Mouse (Mus musculus) limb, embryonic 13.5 days (tissue): ENCODE measurements around the gene Tfap2b. TPM values are rescaled to one million over a fixed set of nuclear protein-coding genes. Genes with fewer than 3 reads are reported as not detected.

ENCODE experiments used
- ATAC-seq: fragments of 200-750 bp; cut with Nextera tagmentation; 2 replicates; pipeline ENCODE4 v1.8.0; 2017; ENCODE audit warnings: low read depth, moderate number of reproducible peaks, moderate TSS enrichment; ENCODE audit not compliant: low FRiP score
- H3K27ac ChIP-seq: fragments of 300-500 bp; sonication (generic); 2 replicates; pipeline ENCODE4 v1.5.1; 2015; ENCODE audit warnings: inconsistent platforms, mild to moderate bottlenecking, moderate library complexity
- H3K27me3 ChIP-seq: fragments of 300-500 bp; sonication (generic); 2 replicates; pipeline ENCODE4 v1.6.1; 2015; ENCODE audit warnings: mild to moderate bottlenecking, inconsistent platforms
- H3K36me3 ChIP-seq: fragments of 300-500 bp; sonication (generic); 2 replicates; pipeline ENCODE4 v1.6.1; 2015; ENCODE audit warnings: inconsistent platforms, mild to moderate bottlenecking, moderate library complexity
- H3K4me1 ChIP-seq: fragments of 300-500 bp; sonication (generic); 2 replicates; pipeline ENCODE4 v1.6.1; 2015; ENCODE audit warnings: inconsistent platforms
- H3K4me2 ChIP-seq: fragments of 300-500 bp; sonication (generic); replicated peaks from 2 replicates; pipeline ENCODE4 v1.6.1; 2015; ENCODE audit warnings: inconsistent platforms, mild to moderate bottlenecking, moderate library complexity
- H3K4me3 ChIP-seq: fragments of 300-500 bp; sonication (generic); 2 replicates; pipeline ENCODE4 v1.5.1; 2015; ENCODE audit warnings: moderate library complexity, mild to moderate bottlenecking, inconsistent platforms
- H3K9ac ChIP-seq: fragments of 300-500 bp; sonication (generic); 2 replicates; pipeline ENCODE4 v1.6.1; 2015; ENCODE audit warnings: mild to moderate bottlenecking, inconsistent platforms
- H3K9me3 ChIP-seq: fragments of 300-500 bp; sonication (generic); 2 replicates; pipeline ENCODE4 v1.6.1; 2016; ENCODE audit warnings: inconsistent platforms
- WGBS: fragments of 180-500 bp; shearing (Covaris S2); methylation state at CpG from one replicate; pipeline ENCODE4 v1.1.7; 2015; 5-methylcytosine and 5-hydroxymethylcytosine counted together
- polyA plus RNA-seq: library from polyadenylated mRNA; unstranded; fragments of >200 nt; fragmentation: Nextera tagmentation; extraction: Ambion mirVana; gene quantifications from 2 replicates; pipeline ENCODE4 v1.2.1, GENCODE M21; 2015

Gene Tfap2b
- polyA plus RNA-seq, 1 experiment from 2014 or later, result 66.0 TPM

GRCm38 (mm10) chr1:19234432-19235205, 25.9 kb downstream of the Tfap2b start:
- H3K9me3 ChIP-seq, result no peaks in the 10 kb centered on the region
- peak overlapping the region; percentile 16; the same call in 1 of the 2 replicates for H3K4me3 ChIP-seq
- H3K4me2 ChIP-seq, result peak overlapping the region; percentile 49
- H3K4me1 ChIP-seq, result peaks cover 25% of the 10 kb centered on the region
- no peak for ATAC-seq
- no peak overlapping the region for H3K9ac ChIP-seq
- H3K36me3 ChIP-seq, result no peaks in the 10 kb centered on the region
- no peak overlapping the region for H3K27ac ChIP-seq
- 1% methylated on average over 31 of the region's 31 CpGs for WGBS
- peaks cover 79% of the 10 kb centered on the region for H3K27me3 ChIP-seq

GRCm38 (mm10) chr1:19236051-19236450, 27.3 kb downstream of the Tfap2b start:
- no peak for ATAC-seq
- Histone ChIP-seq H3K9me3 (no peaks in the 10 kb centered on the region), H3K4me1 (peaks cover 32% of the 10 kb centered on the region), H3K27me3 (peaks cover 82% of the 10 kb centered on the region), H3K9ac (no peak overlapping the region), H3K4me3 (no peak overlapping the region), H3K36me3 (no peaks in the 10 kb centered on the region), H3K27ac (no peak overlapping the region), H3K4me2 (no peak overlapping the region; the same call in 1 of the 2 replicates)
- 6% methylated on average over 5 of the region's 5 CpGs for WGBS

- H3K4me3 ChIP-seq, result peak overlapping the region; percentile 3; the same call in 1 of the 2 replicates
- no peaks in the 10 kb centered on the region for H3K9me3 ChIP-seq
- no peak overlapping the region for H3K9ac ChIP-seq
- peak overlapping the region; percentile 44 for H3K4me2 ChIP-seq
- H3K27me3 ChIP-seq, result peaks cover 82% of the 10 kb centered on the region
- 3% methylated on average over 21 of the region's 21 CpGs for WGBS
- peaks cover 29% of the 10 kb centered on the region for H3K4me1 ChIP-seq
- ATAC-seq, result no peak
- 0 out of 2 replicates have a peak overlapping the region, but pooled peaks have one; percentile 33 for H3K27ac ChIP-seq
- no peaks in the 10 kb centered on the region for H3K36me3 ChIP-seq
These were observed 27.9 kb downstream of the Tfap2b start for GRCm38 (mm10) chr1:19236591-19236990.

- peaks cover 82% of the 10 kb centered on the region for H3K27me3 ChIP-seq
- H3K4me2 ChIP-seq, result no peak overlapping the region
- no peaks in the 10 kb centered on the region for H3K36me3 ChIP-seq
- no peak for ATAC-seq
- H3K27ac ChIP-seq, result no peak overlapping the region
- peaks cover 29% of the 10 kb centered on the region for H3K4me1 ChIP-seq
- H3K4me3 ChIP-seq, result no peak overlapping the region
- WGBS, result 6% methylated on average over 9 of the region's 9 CpGs
- no peak overlapping the region for H3K9ac ChIP-seq
- no peaks in the 10 kb centered on the region for H3K9me3 ChIP-seq
These were observed 28.3 kb downstream of the Tfap2b start for GRCm38 (mm10) chr1:19237061-19237460.

- no peak for ATAC-seq
- Histone ChIP-seq H3K4me2 (no peak overlapping the region), H3K27me3 (peaks cover 82% of the 10 kb centered on the region), H3K4me3 (no peak overlapping the region), H3K27ac (no peak overlapping the region), H3K9ac (no peak overlapping the region), H3K4me1 (peaks cover 29% of the 10 kb centered on the region), H3K36me3 (no peaks in the 10 kb centered on the region), H3K9me3 (no peaks in the 10 kb centered on the region)
- WGBS, result 17% methylated on average over 8 of the region's 8 CpGs
These were observed 29.2 kb downstream of the Tfap2b start for GRCm38 (mm10) chr1:19237721-19238410.

GRCm38 (mm10) chr1:19240054-19240453, 31.3 kb downstream of the Tfap2b start:
- Histone ChIP-seq H3K4me1 (peaks cover 22% of the 10 kb centered on the region), H3K27ac (no peak overlapping the region), H3K4me3 (no peak overlapping the region), H3K36me3 (no peaks in the 10 kb centered on the region), H3K9ac (no peak overlapping the region), H3K9me3 (no peaks in the 10 kb centered on the region), H3K27me3 (peaks cover 84% of the 10 kb centered on the region), H3K4me2 (peak overlapping the region; percentile 61)
- no peak for ATAC-seq

GRCm38 (mm10) chr1:19241316-19241715, 32.6 kb downstream of the Tfap2b start:
- H3K4me1 ChIP-seq, result peaks cover 19% of the 10 kb centered on the region
- H3K36me3 ChIP-seq, result no peaks in the 10 kb centered on the region
- peak; percentile 71 for ATAC-seq
- H3K27me3 ChIP-seq, result peaks cover 72% of the 10 kb centered on the region
- peak overlapping the region; percentile 33 for H3K4me3 ChIP-seq
- H3K9me3 ChIP-seq, result no peaks in the 10 kb centered on the region
- 0 out of 2 replicates have a peak overlapping the region, but pooled peaks have one; percentile 25 for H3K9ac ChIP-seq
- H3K4me2 ChIP-seq, result peak overlapping the region; percentile 61
- 0 out of 2 replicates have a peak overlapping the region, but pooled peaks have one; percentile 6 for H3K27ac ChIP-seq
- WGBS, result under 1% methylated on average over 17 of the region's 20 CpGs

- Histone ChIP-seq H3K9ac (no peak overlapping the region), H3K27ac (no peak overlapping the region), H3K36me3 (no peaks in the 10 kb centered on the region), H3K4me2 (peak overlapping the region; percentile 61), H3K9me3 (no peaks in the 10 kb centered on the region), H3K27me3 (peaks cover 65% of the 10 kb centered on the region), H3K4me1 (peaks cover 13% of the 10 kb centered on the region), H3K4me3 (peak overlapping the region; percentile 33; the same call in 1 of the 2 replicates)
- ATAC-seq, result no peak
- 2% methylated on average over 8 of the region's 8 CpGs for WGBS
These were observed 33.3 kb downstream of the Tfap2b start for GRCm38 (mm10) chr1:19242021-19242420.

- Histone ChIP-seq H3K36me3 (no peaks in the 10 kb centered on the region), H3K4me3 (no peak overlapping the region), H3K9me3 (no peaks in the 10 kb centered on the region), H3K27ac (no peak overlapping the region), H3K4me2 (no peak overlapping the region), H3K4me1 (peaks cover 11% of the 10 kb centered on the region), H3K27me3 (peaks cover 41% of the 10 kb centered on the region), H3K9ac (no peak overlapping the region)
- ATAC-seq, result no peak
- WGBS, result 27% methylated on average over 4 of the region's 4 CpGs
These were observed 36.3 kb downstream of the Tfap2b start for GRCm38 (mm10) chr1:19245032-19245431.

- no peak overlapping the region for H3K9ac ChIP-seq
- ATAC-seq, result no peak
- H3K27me3 ChIP-seq, result no peaks in the 10 kb centered on the region
- no peak overlapping the region for H3K27ac ChIP-seq
- H3K4me3 ChIP-seq, result no peak overlapping the region
- H3K9me3 ChIP-seq, result no peaks in the 10 kb centered on the region
- H3K4me1 ChIP-seq, result no peaks in the 10 kb centered on the region
- H3K4me2 ChIP-seq, result no peak overlapping the region
- 79% methylated on average over 6 of the region's 6 CpGs for WGBS
- no peaks in the 10 kb centered on the region for H3K36me3 ChIP-seq
These were observed 42.6 kb downstream of the Tfap2b start for GRCm38 (mm10) chr1:19251286-19251685.

GRCm38 (mm10) chr1:19269596-19269995, 60.9 kb downstream of the Tfap2b start:
- Histone ChIP-seq H3K36me3 (no peaks in the 10 kb centered on the region), H3K4me2 (no peak overlapping the region), H3K9ac (no peak overlapping the region), H3K4me1 (no peaks in the 10 kb centered on the region), H3K27ac (no peak overlapping the region), H3K4me3 (no peak overlapping the region), H3K9me3 (no peaks in the 10 kb centered on the region), H3K27me3 (no peaks in the 10 kb centered on the region)
- WGBS, result 75% methylated on average over 1 of the region's 1 CpGs
- no peak for ATAC-seq
